Mouse (Mus musculus) 3134 (cell line): ENCODE measurements at regions not wholly inside any gene's neighbourhood (a gene's known extent, or its start where the extent isn't known, plus 50 kb on each side); places are given as distances from the start of the nearest gene placed in this dataset.

Experiments used
- DNase-seq: peaks from one replicate; pipeline ENCODE4 v3.0.0-alpha.2; 2011; ENCODE audit warnings: low spot score; ENCODE audit not compliant: insufficient read length; ENCODE audit errors: extremely low read depth

DNA sequence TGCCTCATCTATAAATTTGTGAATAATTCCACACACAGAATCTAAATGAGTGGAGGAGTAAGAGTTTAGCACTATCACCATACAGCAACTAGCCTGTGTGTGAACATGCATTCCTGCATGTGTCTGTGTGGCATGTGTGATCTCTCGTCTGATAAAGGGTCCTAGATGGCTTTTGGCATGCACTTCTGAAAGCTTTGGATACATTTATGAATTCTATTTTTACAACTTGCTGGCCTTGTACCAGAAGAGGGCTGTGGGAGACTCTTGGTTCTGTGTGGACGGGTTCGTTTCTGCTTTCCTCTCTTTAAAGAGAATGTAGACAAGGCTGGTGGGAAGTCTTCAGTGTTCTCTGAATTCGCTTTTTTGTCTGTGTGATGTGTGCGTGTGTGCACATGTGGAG, 148.7 kb upstream of the Id2 start:
- DNase-seq, result no peak

DNA sequence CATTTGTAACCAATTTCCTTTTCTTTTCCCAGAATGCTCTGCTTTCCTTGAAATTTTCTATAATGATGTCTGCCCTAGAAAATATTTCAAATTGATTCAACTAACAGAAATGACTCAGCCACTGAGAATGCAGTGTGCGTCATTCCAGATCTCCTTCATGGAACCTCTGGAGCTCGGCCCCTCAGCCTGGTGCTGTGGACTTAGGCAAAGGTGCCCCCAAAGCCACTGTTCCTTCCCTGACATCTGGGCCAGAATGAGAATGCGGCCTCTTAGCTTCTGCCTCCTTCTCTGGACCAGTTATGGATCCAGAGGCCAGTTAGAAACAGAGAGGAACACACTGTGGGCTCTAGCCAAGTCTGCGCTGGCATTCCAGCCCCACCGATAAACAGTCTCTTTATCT, 148.3 kb upstream of the Id2 start:
- peak; percentile 36 for DNase-seq

DNA sequence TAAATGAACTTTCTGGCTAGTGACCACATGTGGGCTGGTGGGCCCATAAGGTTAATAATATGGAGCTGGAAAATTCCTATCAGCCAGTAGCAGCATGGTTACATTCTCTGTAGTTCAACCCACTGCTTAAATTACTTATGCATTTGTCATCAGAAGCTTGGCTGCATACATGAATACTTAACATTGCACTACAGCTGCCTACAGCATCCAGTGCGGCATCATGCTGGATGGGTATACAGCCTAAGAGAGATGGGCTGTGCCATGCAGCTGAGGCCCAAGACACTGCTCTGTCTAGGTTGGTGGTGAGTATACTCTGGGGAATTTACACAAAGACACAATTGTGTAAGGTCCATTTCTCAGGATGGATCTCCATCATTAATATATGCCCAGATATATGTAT, 147.7 kb upstream of the Id2 start:
- peak; percentile 46 for DNase-seq

DNA sequence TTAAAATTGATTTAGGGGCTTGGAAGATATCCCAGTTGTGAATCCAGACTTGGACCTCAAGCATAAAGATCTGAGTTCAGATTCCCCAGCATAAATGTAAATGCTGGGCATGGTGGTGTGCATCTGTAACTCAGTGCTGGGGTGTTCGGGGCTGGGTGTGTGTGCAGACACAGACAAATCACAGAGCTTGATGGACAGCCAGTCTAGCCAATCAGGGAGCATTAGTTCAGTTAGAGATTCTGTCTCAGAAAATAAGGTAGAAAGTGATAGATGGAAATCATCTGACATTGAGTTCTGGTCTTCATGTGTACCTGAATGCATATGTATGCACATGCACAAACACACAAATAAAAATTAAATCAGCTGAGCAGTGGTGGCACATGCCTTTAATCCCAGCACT, 147.0 kb upstream of the Id2 start:
- DNase-seq, result no peak

DNA sequence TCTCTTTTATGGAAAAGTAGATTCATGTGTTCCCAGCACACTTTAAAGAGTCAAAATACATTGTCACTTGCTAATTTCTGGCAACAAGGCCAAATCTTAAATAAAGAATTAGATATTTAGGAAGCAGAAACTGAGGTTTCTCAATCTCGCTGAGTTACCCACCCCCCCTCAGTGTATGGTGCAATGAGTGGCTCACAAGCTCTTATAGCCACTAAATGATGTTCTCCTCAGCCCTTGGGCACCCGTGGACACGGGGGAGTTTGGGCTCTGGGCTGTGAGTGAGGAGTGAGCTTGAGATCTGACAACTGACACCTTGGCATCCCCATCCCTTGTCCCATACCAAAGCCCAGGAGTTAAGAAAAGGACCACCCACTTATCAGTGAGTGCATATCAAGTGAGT, 145.4 kb upstream of the Id2 start:
- no peak for DNase-seq

DNA sequence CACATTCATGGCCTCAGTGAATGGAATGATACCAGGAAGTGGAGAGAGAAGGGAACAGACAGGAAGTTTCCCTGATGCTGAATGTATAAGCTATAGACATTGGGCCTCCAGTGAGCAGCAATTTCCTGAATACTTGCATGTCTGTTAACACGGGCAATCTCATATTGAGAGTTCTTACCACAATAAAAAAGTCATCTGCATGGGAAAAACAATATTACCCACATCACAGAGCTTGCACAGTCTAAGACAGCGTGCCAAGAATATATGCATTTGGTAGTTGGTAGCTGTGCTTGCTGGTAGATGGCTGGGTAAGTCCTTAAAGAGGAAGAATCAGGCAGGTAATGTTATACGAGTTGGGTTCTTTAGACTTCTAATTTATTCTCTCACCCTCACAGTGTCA, 144.7 kb upstream of the Id2 start:
- no peak for DNase-seq

DNA sequence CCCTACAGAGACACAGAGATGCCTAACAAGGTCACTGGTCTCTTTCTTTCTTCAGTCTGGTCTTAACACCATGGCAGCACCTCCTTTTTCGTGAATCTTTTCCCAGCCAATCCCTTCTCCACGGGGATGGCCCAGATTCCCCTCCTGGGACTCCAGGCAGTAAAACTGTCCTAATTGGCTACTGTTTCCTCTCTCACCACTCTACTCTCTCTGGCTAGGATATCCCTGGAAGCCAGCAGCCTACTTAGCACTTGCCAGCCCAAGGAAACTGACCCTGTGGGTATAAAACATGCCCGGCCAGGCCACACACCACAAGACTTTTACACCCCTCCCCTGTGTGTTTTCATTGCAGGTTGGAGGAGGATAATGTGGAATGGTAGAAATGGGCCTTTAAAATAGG, 143.9 kb upstream of the Id2 start:
- DNase-seq, result no peak

DNA sequence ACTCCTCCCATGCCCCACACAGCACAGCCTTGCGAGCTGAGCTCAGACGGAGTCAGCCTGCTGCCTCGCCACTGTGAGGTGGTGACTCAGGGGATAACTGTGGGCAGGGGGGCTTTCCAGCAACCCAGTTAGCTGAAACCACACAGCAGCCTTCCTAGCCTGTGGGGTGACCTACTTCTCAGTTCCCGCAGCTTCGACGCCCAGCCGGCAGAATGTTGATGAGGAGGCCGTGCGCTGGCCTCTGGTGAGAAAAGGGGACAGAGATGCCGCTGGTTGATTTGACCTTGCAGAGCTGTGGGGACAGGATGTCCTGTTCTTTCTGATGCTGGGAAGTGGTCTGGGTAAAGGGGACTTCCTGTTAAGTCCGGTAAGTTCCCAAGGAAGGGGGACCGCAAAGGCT, 143.2 kb upstream of the Id2 start:
- no peak for DNase-seq

DNA sequence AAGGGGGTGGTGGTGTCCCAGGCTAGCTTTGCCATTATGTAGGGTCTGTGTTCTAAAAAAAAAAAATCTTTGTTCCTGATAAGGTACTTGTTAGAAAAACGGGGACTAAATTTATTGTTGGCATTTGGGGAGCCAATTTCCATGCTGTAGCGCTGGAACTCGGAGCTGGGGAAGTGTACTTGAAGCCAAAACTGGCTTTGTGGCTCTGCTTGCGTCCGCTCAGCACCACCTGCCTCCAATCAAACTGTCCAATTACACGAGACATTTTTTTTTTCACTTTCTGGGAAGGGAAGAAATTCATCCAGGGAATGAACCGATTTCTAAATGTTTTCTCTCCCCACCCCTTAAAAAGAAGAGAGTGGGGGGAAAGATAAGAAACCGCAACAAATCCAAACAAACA, 138.1 kb upstream of the Id2 start:
- DNase-seq, result no peak

DNA sequence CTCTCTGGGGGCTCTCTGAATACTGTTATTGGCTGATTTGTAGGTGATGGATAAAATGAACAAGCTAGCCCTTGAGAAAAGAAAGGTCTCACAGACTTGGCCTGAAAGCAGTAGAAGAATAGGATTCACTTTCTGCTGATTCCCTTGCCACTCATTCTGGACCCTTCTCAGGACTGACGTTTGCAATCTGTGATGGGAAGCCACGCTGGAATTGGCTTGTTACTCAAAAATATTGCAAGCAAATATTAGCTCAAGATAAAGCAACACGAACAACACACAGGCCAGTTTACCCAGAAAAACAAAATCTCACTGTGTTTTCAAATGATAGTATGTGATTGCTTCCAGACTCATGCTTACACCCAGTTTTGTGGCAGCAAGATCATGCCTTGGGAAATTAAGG, 137.7 kb upstream of the Id2 start:
- DNase-seq, result no peak

DNA sequence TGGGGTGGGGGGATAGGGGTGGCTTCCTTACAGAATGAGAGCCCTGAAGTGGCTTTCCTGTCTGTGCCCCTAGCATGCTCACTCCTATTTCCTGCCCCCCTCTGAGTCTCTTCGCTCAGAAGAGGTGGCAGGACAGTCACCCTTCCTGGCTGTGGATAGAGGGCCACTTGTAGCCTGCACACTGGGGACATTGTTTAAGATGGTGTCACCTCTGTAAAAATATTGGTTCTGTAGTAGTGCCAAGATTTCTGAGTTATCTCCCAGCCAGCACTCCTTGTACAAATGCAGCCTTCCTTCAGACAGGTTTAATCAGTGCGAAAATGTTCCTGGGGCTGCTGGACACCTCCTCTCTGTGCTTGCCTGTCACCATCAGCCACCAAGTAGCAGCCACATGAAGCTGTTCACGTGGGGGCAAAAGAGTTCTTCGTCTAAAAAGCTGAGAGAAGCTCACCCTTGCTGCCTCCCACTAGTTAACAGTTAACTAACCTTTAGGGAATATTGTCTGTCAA, 136.1 kb upstream of the Id2 start:
- DNase-seq, result no peak

DNA sequence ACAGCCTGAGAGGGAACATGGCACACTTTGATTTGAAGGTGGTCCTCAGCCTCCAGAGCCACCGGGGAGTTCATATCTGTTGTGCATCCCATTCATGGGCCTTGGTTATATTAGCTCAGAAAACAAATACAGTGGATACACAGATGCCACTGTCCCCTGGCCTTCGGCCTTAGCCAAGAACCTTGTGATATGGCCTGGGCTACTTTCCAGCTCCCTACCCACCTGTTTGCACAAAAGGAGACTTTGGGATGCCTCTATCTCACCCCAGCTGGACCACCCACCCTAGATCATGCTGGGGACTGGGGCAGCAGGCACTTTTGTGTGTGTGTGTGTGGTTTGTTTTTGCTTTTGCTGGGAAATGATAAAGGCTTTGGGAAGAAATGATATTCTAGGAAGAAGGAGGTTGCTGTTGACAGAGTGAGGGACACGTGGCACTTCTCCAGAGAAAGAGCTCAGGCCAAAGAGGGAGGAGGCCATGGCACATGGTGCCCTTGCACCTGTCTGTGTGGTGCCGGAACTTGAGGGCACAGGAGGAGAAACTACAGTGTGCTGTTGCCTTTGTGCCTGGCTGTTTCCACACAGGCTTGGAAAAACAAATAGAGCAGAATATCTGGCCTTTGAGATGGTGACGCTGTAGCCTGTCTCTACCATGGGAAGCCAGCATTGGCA, 135.6 kb upstream of the Id2 start:
- DNase-seq, result no peak

DNA sequence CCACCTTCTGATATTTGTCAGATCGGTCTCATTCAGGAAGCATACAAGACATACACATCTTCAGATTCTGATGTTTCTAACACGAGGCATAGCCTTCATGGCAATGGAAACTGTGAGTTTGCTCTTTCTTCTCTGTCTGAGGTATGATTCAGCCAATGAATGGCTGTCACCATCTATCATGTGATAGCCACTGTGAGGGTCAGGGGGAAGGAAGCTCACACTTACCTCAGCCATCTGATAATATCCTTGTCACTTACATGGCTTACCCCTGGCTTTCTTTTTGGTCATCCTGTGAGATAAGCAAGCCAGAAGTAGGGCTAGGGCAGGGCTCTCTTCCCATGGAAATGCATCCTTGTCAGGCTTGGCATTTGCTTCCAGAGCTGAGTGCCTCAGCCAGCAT, 131.8 kb upstream of the Id2 start:
- DNase-seq, result no peak

DNA sequence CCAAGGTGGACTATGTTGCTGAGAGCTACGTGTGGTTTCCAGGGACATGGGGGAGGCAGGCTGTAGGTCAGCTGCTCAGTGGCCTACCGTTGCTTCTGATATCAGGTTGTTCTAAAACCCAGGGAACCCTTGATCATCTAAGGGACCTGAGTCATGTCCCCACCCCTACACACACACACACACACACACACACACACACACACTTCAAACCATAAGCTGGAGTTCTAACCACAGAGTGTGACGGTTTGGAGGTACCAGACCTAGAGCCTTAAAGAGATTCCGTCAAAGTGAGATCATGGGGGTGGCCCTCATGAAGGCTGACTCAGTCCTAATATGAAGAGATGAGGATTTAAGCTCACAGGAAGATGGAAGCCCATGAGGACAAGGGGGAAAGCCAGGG, 130.8 kb upstream of the Id2 start:
- peak; percentile 64 for DNase-seq

DNA sequence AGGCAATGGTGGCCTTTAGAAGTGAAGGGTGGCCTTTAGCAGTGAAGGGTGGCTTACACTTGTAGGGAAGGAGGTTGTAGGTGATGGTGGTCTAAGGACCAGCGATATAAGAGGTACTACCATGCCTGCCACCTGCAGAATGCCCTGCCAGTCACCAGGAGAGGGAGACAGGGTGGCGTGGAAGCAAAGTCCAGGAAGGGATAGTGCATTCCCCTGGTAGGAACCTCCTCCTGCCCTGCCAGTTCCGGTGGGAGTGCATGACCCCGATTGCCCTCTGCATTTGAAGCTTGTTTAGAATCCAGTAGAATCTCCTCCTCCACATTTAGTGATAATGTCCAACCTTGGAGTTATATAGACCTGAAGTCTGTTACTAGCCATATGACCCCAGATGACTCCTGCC, 127.7 kb upstream of the Id2 start:
- no peak for DNase-seq

DNA sequence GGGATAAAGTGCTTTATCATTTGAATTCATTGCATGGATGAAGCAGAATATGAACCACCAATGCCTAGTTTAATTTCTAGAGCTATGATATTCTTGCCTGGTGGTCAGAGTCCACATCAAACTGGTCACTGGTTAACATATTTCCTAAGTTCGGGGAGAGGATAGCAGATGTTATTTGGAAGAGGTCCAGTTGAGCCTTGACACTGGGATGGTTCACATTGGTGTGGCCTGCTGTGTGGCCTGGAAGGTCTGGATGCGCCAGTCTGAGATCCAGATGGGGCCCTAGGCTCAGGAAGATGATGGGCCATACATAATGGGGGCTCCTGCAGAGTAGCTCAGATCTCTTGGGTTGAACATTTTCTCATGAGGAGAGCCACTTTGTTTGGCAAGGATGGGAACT, 127.3 kb upstream of the Id2 start:
- no peak for DNase-seq

DNA sequence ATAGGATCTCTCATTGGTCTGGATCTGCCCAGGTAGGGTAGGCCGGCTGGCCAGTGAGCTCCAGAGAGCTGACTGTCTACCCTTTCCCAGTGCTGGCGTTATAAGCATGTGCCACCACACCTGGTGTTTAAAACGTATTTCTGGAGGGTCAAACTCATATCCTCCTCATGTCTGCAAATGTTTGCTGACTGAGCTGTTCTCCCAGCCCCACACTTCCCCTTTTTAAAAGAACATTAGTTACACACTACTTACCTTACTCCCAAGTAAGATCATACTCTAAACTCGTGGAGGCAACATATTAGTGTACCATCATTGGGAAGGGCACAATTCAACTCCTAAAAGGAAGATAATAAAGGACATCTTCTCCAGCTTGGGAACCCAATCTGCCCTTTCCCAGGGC, 126.6 kb upstream of the Id2 start:
- DNase-seq, result no peak

DNA sequence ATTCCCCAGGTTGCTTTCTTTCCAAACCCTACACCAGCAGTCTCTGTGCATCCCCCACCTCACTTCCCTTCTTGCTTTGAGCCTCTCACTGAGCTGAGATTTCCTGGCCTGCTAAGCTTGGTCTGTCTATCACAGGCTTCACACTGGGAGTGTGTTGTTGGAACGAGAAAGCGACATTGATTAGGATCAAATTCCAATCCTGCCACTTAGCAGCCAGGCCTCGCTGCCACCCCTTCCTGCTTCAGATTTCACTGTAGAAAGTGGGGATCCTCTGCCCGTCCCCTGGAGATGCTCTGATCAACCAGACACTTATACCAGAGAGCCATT, 123.8 kb upstream of the Id2 start:
- DNase-seq, result no peak

DNA sequence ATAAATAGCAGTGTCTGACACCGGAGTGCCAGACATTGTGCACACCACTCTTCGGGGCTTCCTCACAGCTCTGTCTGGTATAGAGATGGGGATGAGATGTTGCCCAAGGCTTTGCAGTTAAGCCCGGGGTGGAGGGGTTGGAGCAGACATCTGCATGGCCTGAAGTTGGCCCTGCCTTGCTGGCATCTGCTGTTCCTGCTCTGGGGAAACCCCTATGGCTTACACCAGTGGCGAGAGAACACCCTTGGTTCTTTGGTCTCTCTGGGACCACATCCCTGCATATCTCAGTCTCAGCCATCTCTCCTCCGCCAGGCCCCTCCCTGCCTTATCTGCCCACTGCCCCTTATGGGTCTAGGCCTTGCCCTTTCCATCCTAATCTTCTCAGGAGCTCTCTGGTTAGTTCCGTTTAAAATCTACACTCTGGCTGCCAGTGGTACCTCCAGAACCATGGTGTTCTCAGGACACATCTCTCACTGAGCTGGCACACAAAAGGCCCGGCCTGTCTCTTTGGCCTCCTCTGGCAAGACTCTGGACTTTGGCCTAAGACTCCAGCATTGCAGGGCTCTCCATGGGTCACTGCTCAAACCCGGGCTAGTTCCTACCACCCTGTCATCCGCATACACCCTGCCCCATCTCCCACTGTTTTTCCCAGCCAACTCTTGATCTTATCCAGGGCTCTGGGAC, 123.3 kb upstream of the Id2 start:
- DNase-seq, result no peak

DNA sequence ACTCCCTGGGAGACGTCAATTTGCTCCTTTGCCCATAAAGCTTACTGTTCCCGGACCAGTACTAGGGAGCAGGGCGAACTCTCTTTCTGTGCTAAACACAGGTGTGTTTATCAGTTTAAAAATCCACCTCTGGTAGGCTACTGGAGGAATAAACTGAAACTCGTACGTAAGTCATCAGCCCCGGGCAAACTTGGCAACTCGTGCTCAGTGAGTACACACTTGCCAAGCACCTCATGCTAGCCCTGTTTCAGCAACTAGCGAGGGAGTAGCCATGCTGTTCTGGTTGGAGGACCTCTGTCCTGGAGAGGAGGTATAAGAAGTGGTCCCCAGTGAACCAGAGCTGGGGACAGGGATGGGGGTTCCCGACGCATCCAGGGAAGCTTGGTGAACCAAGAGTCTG, 122.6 kb upstream of the Id2 start:
- DNase-seq, result no peak

DNA sequence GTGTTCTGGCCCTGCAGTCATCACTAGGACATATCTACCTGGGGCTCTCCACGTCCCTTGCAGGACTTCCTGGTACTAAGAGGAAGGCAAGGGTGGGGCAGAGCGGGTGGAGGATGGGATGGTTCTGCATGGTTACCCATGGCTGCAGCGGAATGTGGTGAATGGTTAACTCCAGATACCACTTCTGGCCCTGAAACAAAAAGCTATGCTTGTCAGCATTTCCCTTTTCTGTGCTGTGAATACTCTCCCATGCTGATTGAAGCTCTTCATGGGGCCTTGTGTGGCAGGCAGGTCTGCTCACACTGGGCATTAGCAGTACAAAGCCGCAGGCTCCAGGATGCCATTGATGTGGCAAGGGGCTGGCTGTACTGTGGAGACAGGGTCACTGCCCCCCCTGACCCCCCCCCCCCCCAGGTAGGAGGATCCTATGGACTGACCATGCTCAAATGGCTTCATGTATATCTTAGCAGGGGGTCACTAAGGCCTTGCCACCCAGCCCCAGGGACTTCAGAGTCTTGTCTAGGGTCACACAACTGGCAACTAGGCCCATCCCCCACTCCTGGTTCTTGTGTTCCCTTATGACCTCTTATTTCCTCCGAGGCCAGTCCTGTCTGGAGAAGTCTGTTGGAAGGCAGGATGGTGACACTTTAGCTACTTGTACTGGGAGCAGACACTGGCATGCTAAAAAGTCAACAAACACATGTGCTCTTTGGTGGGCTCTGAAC, 120.0 kb upstream of the Id2 start:
- no peak for DNase-seq

DNA sequence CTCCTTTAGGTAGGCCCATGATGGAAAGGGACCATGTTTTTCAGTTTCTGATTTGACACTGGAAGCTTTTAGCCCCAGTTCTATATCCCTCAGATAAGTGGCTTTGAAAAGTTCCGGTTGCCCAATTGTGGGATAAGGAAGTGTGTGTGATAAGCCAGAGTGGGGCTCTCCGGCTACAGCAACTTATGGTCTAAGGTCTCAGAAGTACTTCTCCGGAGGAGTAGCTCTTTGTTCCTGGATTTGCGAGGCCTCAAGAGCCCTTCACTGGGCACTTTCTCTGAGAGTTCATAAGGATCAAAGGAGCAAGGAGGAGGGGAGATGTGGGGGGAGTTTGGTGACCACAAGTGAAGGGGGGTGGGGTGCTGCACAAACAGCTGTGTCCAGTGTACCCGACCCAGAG, 118.3 kb upstream of the Id2 start:
- no peak for DNase-seq
